Mouse (Mus musculus) liver, adult 2 months (tissue): ENCODE results near the gene Dync2li1. TPM values are rescaled to one million over a fixed set of nuclear protein-coding genes. Genes with fewer than 3 reads are reported as not detected.

Source experiments
- DNase-seq: peaks from one replicate; pipeline ENCODE4 v3.0.0-alpha.2; 2011; ENCODE audit warnings: low read depth, low spot score; ENCODE audit errors: extremely low read depth
- H3K27ac ChIP-seq: fragments of 200-500 bp; replicated peaks from 2 replicates; pipeline ENCODE4 v1.5.1; 2012; ENCODE audit warnings: low read depth, mild to moderate bottlenecking, control low read depth, inconsistent platforms, low read length; ENCODE audit not compliant: insufficient read depth
- H3K27me3 ChIP-seq: fragments of 200-500 bp; 2 replicates; pipeline ENCODE4 v1.6.1; 2012; ENCODE audit warnings: mild to moderate bottlenecking, moderate library complexity, low read length, inconsistent platforms; ENCODE audit not compliant: control insufficient read depth, insufficient read depth
- H3K36me3 ChIP-seq: fragments of 200-500 bp; 2 replicates; pipeline ENCODE4 v1.6.1; 2012; ENCODE audit warnings: low read length, inconsistent platforms; ENCODE audit not compliant: control insufficient read depth, insufficient read depth
- H3K4me1 ChIP-seq: fragments of 200-500 bp; 2 replicates; pipeline ENCODE4 v1.6.1; 2011; ENCODE audit warnings: low read length; ENCODE audit not compliant: control insufficient read depth, insufficient read depth
- H3K4me3 ChIP-seq: fragments of 200-500 bp; 2 replicates; pipeline ENCODE4 v1.5.1; 2011; ENCODE audit warnings: low read depth, mild to moderate bottlenecking, control low read depth, low read length, moderate library complexity; ENCODE audit not compliant: insufficient read depth
- H3K79me2 ChIP-seq: fragments of 200-500 bp; 2 replicates; pipeline ENCODE4 v1.6.1; 2012; ENCODE audit warnings: inconsistent platforms, mild to moderate bottlenecking, low read length, moderate library complexity; ENCODE audit not compliant: control insufficient read depth, insufficient read depth
- H3K9ac ChIP-seq: fragments of 200-500 bp; 2 replicates; pipeline ENCODE4 v1.6.1; 2012; ENCODE audit warnings: low read depth, mild to moderate bottlenecking, control low read depth, inconsistent platforms, low read length
- CTCF ChIP-seq: fragments of 200-500 bp; IDR thresholded peaks from 2 replicates; pipeline ENCODE4 v1.5.1; 2011; ENCODE audit warnings: low read depth, low read length, control low read depth
- POLR2A ChIP-seq: fragments of 200-500 bp; IDR thresholded peaks from 2 replicates; pipeline ENCODE4 v1.6.1; 2011; ENCODE audit warnings: low read length, control low read depth; ENCODE audit not compliant: insufficient read depth; ENCODE audit errors: extremely low read depth
- WGBS: fragments of 180-500 bp; shearing (Covaris S2); methylation state at CpG from one replicate; pipeline ENCODE4 v1.1.7; 2018; 5-methylcytosine and 5-hydroxymethylcytosine counted together
- polyA plus RNA-seq: library from polyadenylated mRNA; depleted of rRNA; stranded (reverse); fragments of >200 nt; gene quantifications from 2 replicates; pipeline ENCODE4 v1.2.3, GENCODE M21; 2012
- total RNA-seq: library from RNA; depleted of rRNA; stranded (reverse); fragments of >200 nt; gene quantifications from 2 replicates; pipeline ENCODE4 v1.2.3, GENCODE M21; 2014

The Dync2li1 gene
- total and polyA plus RNA-seq, 2 experiments: 0.10 to 0.74 TPM

GRCm38 (mm10) chr17:84631836-84632235 lies 5.5 kb downstream of the Dync2li1 start:
- WGBS: 95% methylated on average over 6 of the region's 6 CpGs
- no peaks in the 10 kb centered on the region for H3K36me3 ChIP-seq
- no peaks in the 10 kb centered on the region for H3K27me3 ChIP-seq
- TF ChIP-seq POLR2A (no peak), CTCF (no peak)
- H3K27ac ChIP-seq: no peak overlapping the region
- H3K4me3 ChIP-seq: no peak overlapping the region
- no peak overlapping the region for H3K9ac ChIP-seq
- H3K4me1 ChIP-seq: no peaks in the 10 kb centered on the region
- H3K79me2 ChIP-seq: no peaks in the 10 kb centered on the region
- DNase-seq: no peak

- TF ChIP-seq POLR2A: no peak
- TF ChIP-seq CTCF: no peak
- H3K4me3 ChIP-seq: no peak overlapping the region
- no peaks in the 10 kb centered on the region for H3K79me2 ChIP-seq
- H3K36me3 ChIP-seq: no peaks in the 10 kb centered on the region
- H3K27me3 ChIP-seq: no peaks in the 10 kb centered on the region
- WGBS: 83% methylated on average over 13 of the region's 13 CpGs
- no peaks in the 10 kb centered on the region for H3K4me1 ChIP-seq
- no peak for DNase-seq
- H3K27ac ChIP-seq: no peak overlapping the region
- no peak overlapping the region for H3K9ac ChIP-seq
Measured at GRCm38 (mm10) chr17:84633443-84633842, 7.1 kb downstream of the Dync2li1 start.

- H3K36me3 ChIP-seq: no peaks in the 10 kb centered on the region
- TF ChIP-seq POLR2A (no peak), CTCF (no peak)
- no peaks in the 10 kb centered on the region for H3K79me2 ChIP-seq
- H3K27me3 ChIP-seq: no peaks in the 10 kb centered on the region
- WGBS: 84% methylated on average over 8 of the region's 8 CpGs
- H3K27ac ChIP-seq: no peak overlapping the region
- H3K4me3 ChIP-seq: no peak overlapping the region
- no peaks in the 10 kb centered on the region for H3K4me1 ChIP-seq
- H3K9ac ChIP-seq: no peak overlapping the region
- no peak for DNase-seq
Measured at GRCm38 (mm10) chr17:84636328-84636727, 10.0 kb downstream of the Dync2li1 start.

- H3K27me3 ChIP-seq: no peaks in the 10 kb centered on the region
- no peaks in the 10 kb centered on the region for H3K4me1 ChIP-seq
- WGBS: 92% methylated on average over 6 of the region's 6 CpGs
- H3K9ac ChIP-seq: no peak overlapping the region
- no peaks in the 10 kb centered on the region for H3K79me2 ChIP-seq
- H3K36me3 ChIP-seq: no peaks in the 10 kb centered on the region
- DNase-seq: no peak
- H3K27ac ChIP-seq: no peak overlapping the region
- TF ChIP-seq POLR2A (no peak), CTCF (no peak)
- no peak overlapping the region for H3K4me3 ChIP-seq
Measured at GRCm38 (mm10) chr17:84637971-84638370, 11.7 kb downstream of the Dync2li1 start.

GRCm38 (mm10) chr17:84639796-84640378 lies 13.6 kb downstream of the Dync2li1 start:
- no peak overlapping the region for H3K9ac ChIP-seq
- no peak for DNase-seq

GRCm38 (mm10) chr17:84641893-84642292 lies 15.6 kb downstream of the Dync2li1 start:
- whole genome bisulfite sequencing: 30% methylated on average over 3 of the region's 3 CpGs
- peak; percentile 46 for DNase-seq

More at GRCm38 (mm10) chr17:84639796-84640378, 13.6 kb downstream of the Dync2li1 start:
- no peaks in the 10 kb centered on the region for H3K27me3 ChIP-seq
- H3K4me1 ChIP-seq: no peaks in the 10 kb centered on the region
- H3K79me2 ChIP-seq: no peaks in the 10 kb centered on the region
- 86% methylated on average over 10 of the region's 10 CpGs for WGBS
- no peak for TF ChIP-seq POLR2A
- no peak for TF ChIP-seq CTCF
- H3K36me3 ChIP-seq: no peaks in the 10 kb centered on the region
- no peak overlapping the region for H3K27ac ChIP-seq
- H3K4me3 ChIP-seq: no peak overlapping the region

More at GRCm38 (mm10) chr17:84641893-84642292, 15.6 kb downstream of the Dync2li1 start:
- H3K36me3 ChIP-seq: no peaks in the 10 kb centered on the region
- TF ChIP-seq CTCF (peak; percentile 71; the same call in 1 of the 2 replicates), POLR2A (no peak)
- H3K27me3 ChIP-seq: no peaks in the 10 kb centered on the region
- no peak overlapping the region for H3K4me3 ChIP-seq
- H3K79me2 ChIP-seq: no peaks in the 10 kb centered on the region
- no peaks in the 10 kb centered on the region for H3K4me1 ChIP-seq
- H3K27ac ChIP-seq: no peak overlapping the region
- no peak overlapping the region for H3K9ac ChIP-seq
